Mouse (Mus musculus) 3134 (cell line): ENCODE data around the gene Stmn1.
A peak's percentile ranks its signal among the peaks of the same experiment; 100 is the strongest.

Experiments used
- DNase-seq: peaks from one replicate; pipeline ENCODE4 v3.0.0-alpha.2; 2011; ENCODE audit warnings: low spot score; ENCODE audit not compliant: insufficient read length; ENCODE audit errors: extremely low read depth

Stmn1 gene

DNA sequence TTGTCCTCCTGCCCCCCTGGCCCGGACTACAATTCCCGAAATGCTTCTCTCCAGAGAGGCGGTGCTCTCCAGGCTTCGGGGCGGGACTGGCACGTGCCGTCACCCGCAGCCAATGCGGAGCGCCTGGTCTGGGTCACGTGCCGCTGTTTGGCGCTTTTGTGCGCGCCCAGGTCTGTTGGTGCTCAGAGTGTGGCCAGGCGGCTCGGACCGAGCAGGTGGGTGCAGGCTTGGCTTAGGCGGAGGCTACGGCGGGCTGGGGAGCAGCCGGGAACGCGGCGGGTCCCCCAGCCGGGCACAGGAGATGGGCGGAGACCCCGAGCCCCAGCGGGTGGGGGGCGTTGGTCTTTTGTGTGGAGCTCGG is at the start of gene Stmn1:
Stmn1 (plus strand) TSS at position 106 of the 361 bp plus-strand sequence.
- peak; percentile 91 for DNase-seq

DNA sequence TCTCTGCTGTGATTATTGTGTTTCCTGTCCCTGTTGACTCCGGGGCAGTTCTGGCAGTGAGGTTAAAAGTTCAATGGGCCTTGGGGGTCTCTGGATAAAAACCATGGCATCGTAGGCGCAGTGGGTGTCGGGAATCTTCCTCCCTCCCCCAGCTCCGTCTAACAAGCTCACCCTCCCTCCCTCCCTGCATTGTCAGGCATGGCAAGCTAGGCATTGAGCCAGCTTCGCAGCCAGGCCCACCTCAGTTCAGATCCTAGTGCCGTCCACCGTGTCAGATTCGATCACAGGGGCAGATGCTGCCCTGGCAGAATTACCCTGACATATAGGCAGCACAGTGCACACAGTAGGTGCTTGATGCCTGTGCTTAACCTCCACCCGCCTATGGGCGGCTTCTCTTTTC is 46.1 kb upstream of the Stmn1 start:
- no peak for DNase-seq

DNA sequence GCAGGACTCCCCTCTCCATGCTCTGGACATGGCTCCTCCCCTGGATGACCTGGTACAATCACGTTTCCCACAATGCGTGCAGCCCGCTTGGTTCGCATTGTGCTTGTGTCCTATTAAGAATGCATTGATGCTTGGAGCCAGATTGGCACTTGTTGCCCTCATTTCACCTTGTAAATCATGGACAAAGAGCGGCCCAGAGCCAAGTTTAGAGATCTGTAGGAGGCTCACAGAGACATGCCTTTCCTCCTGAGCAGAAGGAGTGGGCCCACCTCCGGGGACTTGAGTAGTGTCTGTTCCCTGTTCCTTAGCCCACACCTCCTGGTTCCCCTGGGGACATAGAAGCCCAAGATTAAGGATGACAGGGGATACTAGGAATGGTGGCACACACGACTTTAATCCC is 44.2 kb upstream of the Stmn1 start:
- no peak for DNase-seq

DNA sequence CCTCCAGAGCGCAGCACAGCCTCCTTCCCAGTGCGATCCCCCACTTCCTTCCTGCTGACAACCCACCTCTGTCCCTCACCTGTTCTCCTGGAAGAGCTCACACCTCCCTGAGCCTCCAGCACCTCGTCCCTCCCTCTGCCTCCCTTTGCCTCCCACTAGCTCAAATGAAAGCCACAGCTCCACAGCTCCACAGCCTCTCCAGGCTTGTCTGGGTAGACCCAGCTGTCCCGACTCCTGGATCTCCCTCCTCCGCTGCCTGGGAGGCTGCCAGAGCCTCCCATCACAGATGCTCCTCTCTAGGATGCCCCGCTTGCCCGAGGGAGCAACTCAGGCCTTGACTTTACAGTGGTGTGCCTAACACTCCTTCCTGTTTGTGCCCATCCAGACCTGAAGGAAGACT is 43.0 kb upstream of the Stmn1 start:
- DNase-seq, result no peak

DNA sequence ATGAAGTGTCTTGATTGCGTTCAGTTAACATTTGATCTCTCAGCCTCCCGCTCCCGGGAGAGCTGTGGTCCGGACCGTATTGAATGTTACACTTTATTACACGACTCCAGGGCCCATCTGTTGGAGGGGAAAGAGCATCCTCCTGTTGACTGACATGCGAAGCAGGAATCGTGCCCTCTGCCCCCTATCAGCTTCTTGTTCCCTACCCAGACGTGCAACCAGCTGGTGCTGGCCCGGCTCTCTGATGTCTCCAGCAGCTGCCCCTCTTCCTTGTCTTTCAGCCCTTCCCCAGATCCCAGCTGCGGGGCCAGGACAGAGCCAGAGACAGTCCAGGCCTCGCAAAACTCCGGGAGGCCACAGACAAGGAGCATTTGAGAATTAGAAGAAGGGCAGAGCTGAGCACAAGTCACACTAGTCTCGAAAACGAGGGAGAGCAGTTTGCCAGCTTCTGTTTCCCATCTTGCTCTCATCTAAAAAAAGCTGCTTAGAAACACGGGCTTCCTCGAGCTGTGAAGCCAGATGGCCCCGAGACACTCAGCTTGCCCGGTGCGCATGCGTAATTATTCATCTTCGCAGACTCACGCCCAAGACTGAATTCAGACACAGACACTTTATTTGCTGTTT is 37.6 kb upstream of the Stmn1 start:
- no peak for DNase-seq

DNA sequence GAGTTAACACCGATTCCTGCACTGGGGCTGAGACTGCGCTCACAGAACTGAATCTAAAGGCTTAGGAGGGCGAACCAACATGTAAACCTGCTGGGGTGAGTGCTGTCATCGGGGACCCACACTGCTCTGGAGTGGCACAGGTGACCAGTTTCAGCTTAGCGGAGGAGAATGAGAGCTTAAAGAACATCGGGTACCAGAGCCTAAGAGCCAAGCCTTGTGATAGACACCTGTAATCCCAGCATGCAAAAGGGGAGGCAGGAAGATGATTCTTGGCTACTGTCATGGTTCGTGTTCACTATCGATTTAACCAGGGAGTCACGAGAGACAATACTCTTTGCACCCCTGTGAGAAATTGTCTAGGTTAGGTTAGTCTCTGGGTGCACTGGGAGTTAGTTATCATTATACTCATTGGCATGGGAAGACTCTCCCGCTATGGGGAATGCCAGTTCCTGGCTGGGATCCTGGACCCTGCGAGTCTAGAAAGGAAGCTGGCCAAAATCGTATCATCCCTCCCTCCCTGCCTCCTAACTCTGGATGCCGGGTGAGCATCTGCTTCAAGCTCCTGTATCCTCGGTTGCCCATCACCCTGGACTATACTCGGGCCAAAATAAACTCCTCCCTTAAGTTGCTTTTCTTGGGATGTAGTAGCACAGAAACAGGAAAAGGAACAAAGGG is 35.3 kb upstream of the Stmn1 start:
- no peak for DNase-seq

DNA sequence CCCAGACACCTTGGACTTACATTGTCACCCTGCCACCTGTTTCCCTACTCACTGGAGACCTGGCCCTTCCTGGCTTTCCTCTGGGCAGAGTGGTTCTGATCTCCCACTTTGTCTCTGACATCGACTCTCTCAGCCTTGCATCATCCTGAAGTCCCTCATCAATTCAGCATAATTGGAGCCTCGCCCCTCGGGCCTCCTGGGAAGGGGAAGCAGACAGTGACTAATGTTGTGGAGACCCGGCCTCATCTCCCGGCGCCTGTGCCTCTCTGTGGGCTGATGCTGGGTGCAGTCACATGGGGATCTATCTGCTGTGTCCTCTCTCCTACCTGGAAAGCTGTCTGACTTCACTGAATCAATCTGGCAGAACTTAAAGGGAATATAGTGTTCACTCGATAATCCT is 31.9 kb upstream of the Stmn1 start:
- no peak for DNase-seq

DNA sequence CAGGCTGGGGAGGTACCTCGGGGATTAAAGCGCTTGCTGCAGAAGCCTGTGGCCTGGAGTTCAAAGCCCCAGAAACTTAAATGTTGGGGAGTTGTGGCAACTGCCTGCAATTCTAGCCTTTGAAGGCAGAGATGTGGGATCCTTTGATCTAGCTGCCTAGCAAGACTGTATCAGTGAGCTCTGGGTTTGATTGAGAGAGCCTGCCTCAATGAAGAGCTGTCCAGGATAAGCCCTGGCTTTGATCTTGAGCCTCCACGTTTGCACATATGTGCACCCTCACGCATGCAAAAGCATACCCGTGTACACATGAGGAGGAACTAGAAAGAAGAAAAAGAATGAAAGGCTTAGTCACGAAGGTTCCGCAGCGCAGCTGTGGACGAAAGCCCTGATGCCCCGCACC is 31.5 kb upstream of the Stmn1 start:
- no peak for DNase-seq

DNA sequence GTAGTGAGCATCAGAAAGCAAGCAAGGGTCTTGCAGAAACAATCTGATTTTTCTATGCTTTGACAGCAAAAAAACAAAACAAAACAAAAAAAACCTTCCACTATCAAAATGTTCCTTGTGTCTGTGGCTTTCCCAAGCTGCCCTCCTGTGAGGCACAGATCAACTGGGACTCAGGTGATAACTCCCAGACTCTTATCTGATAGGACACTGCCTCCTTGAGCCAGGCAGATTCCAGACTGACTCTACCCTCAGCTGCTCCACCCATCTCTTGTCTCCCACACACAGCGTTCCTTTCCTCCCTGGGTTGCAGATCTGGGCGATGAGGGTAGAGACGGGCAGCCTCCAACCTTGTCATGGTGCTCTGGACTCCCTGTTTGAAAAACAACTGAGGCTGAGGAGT is 29.0 kb upstream of the Stmn1 start:
- no peak for DNase-seq

DNA sequence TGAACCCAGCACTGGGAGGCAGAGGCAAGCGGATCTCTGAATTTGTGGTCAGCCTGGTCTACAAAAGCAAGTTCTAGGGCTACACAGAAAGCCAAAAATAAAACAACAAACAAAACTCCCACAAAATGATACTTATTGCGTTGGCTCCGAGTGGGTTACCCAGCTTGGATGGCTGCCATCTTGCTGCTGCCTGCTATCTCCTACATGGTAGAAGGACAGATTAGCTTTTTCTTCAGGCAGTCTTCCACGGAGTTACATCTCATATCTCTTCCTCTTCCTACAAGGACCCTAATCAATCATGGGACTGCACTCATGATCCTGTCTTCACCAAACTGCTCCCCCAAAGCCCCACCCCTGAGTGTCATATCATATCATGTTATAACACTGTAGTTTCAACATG is 28.2 kb upstream of the Stmn1 start:
- DNase-seq, result no peak

DNA sequence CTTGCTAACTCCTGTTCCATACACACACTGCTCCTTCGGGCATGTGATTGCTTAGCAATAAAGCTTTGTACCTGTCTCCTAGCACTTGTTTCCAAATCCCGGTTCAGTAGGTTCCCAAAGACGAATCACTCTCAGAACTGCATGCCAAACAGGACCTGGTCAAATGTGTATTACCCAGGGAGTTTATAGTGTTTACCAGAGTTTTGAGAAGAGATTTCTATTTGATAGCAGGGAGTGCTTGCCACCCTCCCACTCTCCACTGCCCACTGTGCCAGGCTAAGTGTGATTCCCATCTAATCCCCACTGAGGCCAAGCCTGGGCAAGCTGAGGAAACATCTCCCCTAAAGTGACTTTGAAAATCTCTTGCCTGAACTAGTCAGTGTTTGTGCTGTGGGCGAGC is 25.9 kb upstream of the Stmn1 start:
- no peak for DNase-seq

DNA sequence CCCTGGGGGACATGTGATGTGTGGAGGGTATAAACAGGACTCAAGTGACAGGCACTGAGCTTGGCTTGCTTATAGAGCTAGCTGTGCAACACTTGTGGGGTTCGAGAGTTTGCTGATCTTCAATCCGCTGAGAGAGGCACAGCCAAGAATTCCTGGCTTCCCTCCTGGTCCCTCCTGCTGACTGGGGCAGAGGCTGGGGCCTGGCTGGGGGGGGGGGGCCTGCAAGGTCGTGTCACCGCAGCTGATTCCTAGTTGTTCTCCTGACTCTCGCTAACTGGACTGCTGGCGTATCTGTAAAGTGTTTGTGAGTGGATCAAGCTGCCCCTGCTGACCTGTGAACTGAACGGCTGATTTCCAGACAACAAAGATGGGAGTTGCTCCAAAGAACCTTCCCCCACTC is 24.5 kb upstream of the Stmn1 start:
- no peak for DNase-seq

DNA sequence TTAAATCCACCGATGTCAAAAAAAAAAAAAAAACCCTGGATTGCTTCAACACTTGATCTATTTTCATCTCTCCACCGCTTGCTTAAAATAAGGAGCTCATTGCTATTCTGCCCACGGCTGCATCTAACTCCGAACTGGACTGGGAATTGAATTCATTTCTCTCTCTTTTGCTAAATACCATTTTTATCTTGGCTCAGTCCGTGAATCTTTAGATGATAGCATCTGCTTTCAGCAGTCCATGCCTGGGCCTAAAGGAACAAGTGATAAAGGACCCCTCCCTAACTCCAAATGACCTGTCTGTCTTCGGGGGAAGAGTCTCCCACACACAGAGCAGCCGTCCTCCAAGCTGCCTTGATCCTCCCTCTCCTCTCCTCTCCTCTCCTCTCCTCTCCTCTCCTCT is 23.2 kb upstream of the Stmn1 start:
- no peak for DNase-seq

DNA sequence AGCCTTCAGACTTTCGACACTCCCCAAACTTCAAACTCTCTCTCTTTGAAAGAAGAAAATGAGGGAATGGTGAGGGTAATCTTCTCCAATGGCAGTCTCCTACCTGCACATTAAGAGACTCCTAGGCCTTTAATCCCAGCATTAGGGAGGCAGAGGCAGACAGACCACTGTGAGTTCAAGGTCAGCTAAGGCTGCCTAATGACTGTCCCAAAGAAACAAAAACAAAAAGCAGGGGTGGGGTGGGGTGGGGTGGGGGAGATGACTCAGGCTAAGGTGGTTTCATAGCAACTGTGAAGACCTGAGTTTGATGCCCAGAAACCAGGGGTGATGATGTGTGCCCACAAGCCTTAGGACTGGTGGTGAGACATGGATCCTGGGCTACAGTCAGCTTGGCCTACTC is 22.6 kb upstream of the Stmn1 start:
- no peak for DNase-seq

DNA sequence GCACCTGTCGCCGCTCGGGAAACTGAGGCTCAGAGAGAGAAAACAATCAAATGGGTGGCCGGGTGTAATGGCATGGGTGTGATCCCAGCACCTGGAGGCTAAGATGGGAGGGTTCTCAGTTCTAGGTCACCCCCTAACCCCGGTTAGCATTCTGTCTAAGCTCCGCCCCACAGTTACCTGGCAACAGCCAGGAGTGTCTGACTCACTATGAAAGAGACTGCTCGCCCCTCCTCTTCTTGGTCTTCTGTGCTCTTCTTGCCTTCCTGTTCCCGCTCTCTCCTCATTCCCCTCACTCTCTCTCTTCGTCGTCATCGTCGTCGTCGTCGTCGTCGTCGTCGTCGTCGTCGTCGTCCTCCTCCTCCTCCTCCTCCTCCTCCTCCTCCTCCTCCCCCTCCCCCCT is 20.2 kb upstream of the Stmn1 start:
- no peak for DNase-seq

DNA sequence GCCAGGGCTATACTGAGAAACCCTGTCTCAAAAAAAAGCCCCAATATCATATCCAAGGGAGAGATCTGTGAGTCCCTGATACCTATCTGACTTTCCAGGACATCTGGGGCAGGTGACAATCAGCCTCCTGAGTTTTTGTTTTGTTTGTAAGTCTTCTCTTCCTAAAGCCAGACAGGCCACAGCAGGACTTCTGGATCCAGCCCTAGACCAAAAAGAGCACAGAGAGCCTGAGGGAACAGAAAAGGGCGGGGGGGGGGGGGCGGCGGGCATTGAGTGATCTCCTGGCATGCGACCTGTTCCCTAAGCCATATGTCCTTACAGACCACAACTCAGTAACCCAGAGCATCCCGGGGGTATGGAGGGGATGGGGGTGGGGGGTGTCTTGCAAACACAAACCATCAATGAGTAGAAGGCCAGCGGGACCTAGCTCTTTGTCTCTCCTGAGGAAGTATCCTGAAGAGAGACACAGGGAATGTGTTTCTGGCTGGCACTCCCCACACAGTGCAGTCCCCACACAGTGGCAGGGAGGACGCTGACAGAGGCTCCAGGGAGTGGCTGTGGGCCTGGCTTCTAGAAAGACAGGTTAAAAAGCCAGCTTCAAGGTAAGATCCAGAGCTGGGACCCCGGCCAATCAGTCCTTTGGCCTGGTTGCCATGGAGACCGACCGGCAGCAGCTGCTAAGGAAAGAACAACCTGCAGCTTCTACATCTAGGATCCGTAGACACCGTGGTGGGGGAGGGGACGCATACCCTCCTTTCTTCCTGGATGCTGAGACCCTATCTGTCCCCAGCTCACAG is 18.3 kb upstream of the Stmn1 start:
- no peak for DNase-seq

DNA sequence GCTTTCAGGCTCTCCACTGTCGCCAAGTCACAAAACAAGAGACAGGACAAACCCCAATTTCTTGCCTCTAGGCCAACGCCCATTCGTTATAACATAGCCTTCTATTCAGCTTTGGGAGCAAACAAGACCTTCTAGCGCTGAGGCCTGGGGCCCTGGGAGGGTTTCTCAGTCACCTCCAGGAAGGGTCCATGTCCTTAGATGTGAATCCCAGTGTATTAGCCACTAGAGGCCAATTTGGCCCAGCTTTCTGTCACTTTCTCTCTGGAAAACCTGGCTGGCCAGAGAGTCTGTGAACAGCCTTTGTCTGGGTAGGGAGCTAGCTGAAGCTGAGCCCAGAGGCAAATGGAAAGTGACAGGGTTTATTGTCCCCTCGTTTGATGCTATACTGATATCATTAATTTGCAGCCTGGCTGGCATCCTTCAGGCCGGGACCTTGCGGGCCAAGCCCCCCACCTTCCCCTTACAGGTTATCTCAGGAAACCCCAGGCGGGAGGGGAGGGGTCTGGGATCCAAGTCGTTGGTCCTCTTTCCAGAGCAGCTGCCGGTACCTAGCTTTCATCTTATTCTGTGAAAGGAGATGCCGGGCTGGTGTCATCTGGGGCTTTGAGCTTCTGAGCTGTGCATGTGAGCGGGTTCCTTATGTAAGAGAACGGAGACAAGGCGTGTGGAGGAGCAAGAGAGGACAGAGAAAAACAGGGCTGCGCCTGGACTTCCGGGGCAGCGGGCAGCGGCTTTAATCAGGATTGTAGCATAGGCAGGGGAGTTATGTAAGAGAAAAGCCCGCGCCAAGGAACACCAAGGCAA is 17.5 kb upstream of the Stmn1 start:
- DNase-seq, result no peak

DNA sequence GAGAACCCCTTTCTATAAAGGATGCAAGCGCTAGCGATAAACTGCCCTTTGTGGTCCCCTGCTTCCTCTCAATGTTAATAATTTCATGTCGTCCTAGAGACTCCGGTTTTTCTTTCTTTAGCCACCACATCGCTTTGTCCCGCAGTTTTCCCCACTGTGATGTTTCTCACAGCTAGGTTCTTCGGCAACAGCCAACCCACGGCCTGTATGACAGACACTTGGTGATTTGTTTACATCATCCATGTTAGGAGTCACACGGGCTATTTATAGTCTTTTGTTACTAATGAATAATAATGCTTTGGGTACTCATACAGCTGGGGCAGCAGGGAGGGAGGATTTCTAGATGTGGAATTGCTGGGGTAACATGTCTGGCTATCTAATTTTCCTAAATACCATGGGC is 16.6 kb upstream of the Stmn1 start:
- no peak for DNase-seq

DNA sequence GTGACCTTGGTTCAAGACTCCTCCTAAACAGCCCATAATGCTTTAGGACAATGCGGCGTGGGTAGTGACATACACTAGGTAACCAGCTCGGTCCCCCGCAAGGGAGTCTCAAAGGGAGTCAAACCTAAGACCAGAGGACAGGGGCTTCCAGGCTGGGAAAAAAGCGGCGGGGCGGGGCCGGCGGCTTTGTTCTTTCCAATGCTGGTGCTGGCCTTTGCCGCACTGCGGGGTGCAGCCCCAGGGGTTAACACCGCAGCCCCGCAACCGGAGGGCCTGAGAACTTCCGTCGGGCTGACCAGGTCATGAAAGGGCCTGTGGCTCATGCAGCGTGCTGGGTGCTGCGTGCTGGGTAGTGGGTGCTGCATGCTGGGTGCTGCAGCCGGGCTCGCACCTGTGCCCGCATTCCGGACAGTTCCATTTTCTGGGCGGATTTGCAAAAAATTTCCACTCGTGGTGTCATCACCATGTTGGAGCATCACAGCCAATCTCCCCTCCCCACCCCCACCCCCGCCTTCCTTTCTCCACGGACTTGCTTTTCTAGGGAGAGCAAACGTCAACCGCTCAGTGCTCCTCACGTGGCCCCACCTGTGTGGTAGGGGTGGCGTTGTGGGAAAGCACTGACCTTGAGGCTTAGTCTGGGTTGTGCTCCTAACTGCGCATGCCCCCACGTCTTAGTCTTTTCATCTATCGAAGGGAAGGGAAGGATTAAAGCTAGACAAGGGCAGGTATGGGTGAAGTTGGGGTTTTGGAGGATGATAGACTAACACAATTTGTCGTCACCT is 14.3 kb upstream of the Stmn1 start:
- no peak for DNase-seq

DNA sequence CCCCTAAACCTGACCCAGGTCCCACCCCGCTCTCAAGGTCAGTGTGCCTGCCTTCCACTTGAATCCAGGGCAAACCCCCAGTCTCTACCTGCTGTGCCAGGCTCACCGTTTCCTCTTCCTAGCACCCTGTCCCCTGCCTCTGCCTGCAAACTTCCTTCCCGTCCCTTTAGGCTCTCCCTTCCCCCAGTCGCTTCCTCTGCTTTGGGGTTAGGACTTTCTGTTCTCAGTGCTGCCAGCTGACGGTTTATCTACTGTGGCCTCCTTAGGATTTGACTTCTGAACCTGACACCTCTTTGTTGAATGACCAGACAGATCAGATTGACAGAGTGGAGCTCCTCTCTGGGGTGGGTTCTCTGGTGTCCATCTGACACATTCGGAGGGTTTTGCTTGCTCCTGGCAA is 12.8 kb upstream of the Stmn1 start:
- no peak for DNase-seq
